Mouse (Mus musculus) MEL (cell line): ENCODE measurements around the gene Svs2. TPM values are rescaled to one million over a fixed set of nuclear protein-coding genes. Genes with fewer than 3 reads are reported as not detected.

ENCODE experiments used
- DNase-seq: peaks from one replicate; pipeline ENCODE4 v3.0.0; 2011; ENCODE audit warnings: low read depth, low spot score
- H3K27ac ChIP-seq: 2 replicates; pipeline ENCODE4 v1.5.1; 2012; ENCODE audit warnings: low read depth, mild to moderate bottlenecking, control low read depth, low read length, moderate library complexity; ENCODE audit not compliant: control insufficient read depth
- H3K27me3 ChIP-seq, 2 experiments: fragments of 150-350 bp in 1 of 2; sonication (generic) in 1 of 2; 2 replicates each; pipeline ENCODE4 v1.6.1; 2012; ENCODE audit warnings: low read length in 2 of 2, mild to moderate bottlenecking in 2 of 2, improper control_type of control experiment in 1 of 2, moderate library complexity in 1 of 2; ENCODE audit not compliant: insufficient read depth in 2 of 2, control insufficient read depth in 1 of 2
- H3K36me3 ChIP-seq, 2 experiments: 2 replicates each; pipeline ENCODE4 v1.6.1; 2012 to 2014; ENCODE audit warnings: low read length in 2 of 2, improper control_type of control experiment in 1 of 2, inconsistent platforms in 1 of 2, mild to moderate bottlenecking in 1 of 2; ENCODE audit not compliant: insufficient read depth in 2 of 2, control insufficient read depth in 1 of 2
- H3K4me1 ChIP-seq, 2 experiments: fragments of 150-350 bp in 1 of 2; sonication (generic) in 1 of 2; 2 replicates each; pipeline ENCODE4 v1.6.1; 2012; ENCODE audit warnings: low read length in 2 of 2, improper control_type of control experiment in 1 of 2, mild to moderate bottlenecking in 1 of 2; ENCODE audit not compliant: insufficient read depth in 2 of 2, control insufficient read depth in 1 of 2
- H3K4me3 ChIP-seq, 2 experiments: fragments of 150-350 bp in 1 of 2; sonication (generic) in 1 of 2; 2 replicates each; pipeline ENCODE4 v1.5.1; 2012; ENCODE audit warnings: low read depth in 2 of 2, low read length in 2 of 2, mild to moderate bottlenecking in 2 of 2, moderate library complexity in 2 of 2, control low read depth in 1 of 2, improper control_type of control experiment in 1 of 2; ENCODE audit not compliant: control insufficient read depth in 1 of 2, insufficient read depth in 1 of 2
- H3K79me2 ChIP-seq: 2 replicates; pipeline ENCODE4 v1.6.1; 2012; ENCODE audit warnings: mild to moderate bottlenecking, low read length, moderate library complexity; ENCODE audit not compliant: control insufficient read depth, poor library complexity, insufficient read depth
- H3K9ac ChIP-seq: 2 replicates; pipeline ENCODE4 v1.6.1; 2012; ENCODE audit warnings: low read depth, mild to moderate bottlenecking, control low read depth, low read length, moderate library complexity; ENCODE audit not compliant: control insufficient read depth, poor library complexity, severe bottlenecking
- H3K9me3 ChIP-seq: fragments of 150-350 bp; sonication (generic); replicated peaks from 2 replicates; pipeline ENCODE4 v1.6.1; 2012; ENCODE audit warnings: mild to moderate bottlenecking, low read length, improper control_type of control experiment, moderate library complexity; ENCODE audit not compliant: insufficient read depth
- BHLHE40 ChIP-seq: IDR thresholded peaks from 2 replicates; pipeline ENCODE4 v1.6.1; 2012; ENCODE audit warnings: low read depth, mild to moderate bottlenecking, inconsistent platforms, low read length, improper control_type of control experiment, borderline replicate concordance
- CHD2 ChIP-seq: IDR thresholded peaks from 2 replicates; pipeline ENCODE4 v1.6.1; 2011; ENCODE audit warnings: low read length, improper control_type of control experiment
- CTCF ChIP-seq, 3 experiments: IDR thresholded peaks in 2 of 3; conservative IDR thresholded peaks in 1 of 3; 2 replicates each; pipeline ENCODE4 v1.5.1; 2011 to 2012; ENCODE audit warnings: low read length in 3 of 3, low read depth in 2 of 3, mild to moderate bottlenecking in 2 of 3, improper control_type of control experiment in 1 of 3, inconsistent platforms in 1 of 3, mixed read lengths in 1 of 3, moderate library complexity in 1 of 3; ENCODE audit not compliant: control insufficient read depth in 1 of 3, insufficient read depth in 1 of 3, poor library complexity in 1 of 3, severe bottlenecking in 1 of 3
- E2F4 ChIP-seq: IDR thresholded peaks from 2 replicates; pipeline ENCODE4 v1.6.1; 2011; ENCODE audit warnings: low read depth, low read length, improper control_type of control experiment, borderline replicate concordance
- EP300 ChIP-seq, 2 experiments: IDR thresholded peaks; 2 replicates each; pipeline ENCODE4 v1.6.1; 2011; ENCODE audit warnings: improper control_type of control experiment in 2 of 2, low read length in 2 of 2, low read depth in 1 of 2, mild to moderate bottlenecking in 1 of 2
- GABPA ChIP-seq: IDR thresholded peaks from 2 replicates; pipeline ENCODE4 v1.6.1; 2012; ENCODE audit warnings: low read depth, mild to moderate bottlenecking, inconsistent platforms, low read length, improper control_type of control experiment, moderate library complexity
- JUND ChIP-seq: IDR thresholded peaks from 2 replicates; pipeline ENCODE4 v1.6.1; 2011; ENCODE audit warnings: low read depth, mild to moderate bottlenecking, improper control_type of control experiment, low read length
- KAT2A ChIP-seq: conservative IDR thresholded peaks from 2 replicates; pipeline ENCODE4 v1.6.1; 2012; ENCODE audit warnings: low read depth, low read length, improper control_type of control experiment, inconsistent platforms
- MAX ChIP-seq: IDR thresholded peaks from 2 replicates; pipeline ENCODE4 v1.6.1; 2011; ENCODE audit warnings: low read length, improper control_type of control experiment
- MAZ ChIP-seq: IDR thresholded peaks from 2 replicates; pipeline ENCODE4 v1.6.1; 2012; ENCODE audit warnings: low read depth, mild to moderate bottlenecking, inconsistent platforms, low read length, improper control_type of control experiment
- MEF2A ChIP-seq: IDR thresholded peaks from 2 replicates; pipeline ENCODE4 v1.6.1; 2014; ENCODE audit warnings: low read depth, mild to moderate bottlenecking, inconsistent platforms, low read length, improper control_type of control experiment; ENCODE audit not compliant: poor library complexity, insufficient replicate concordance, severe bottlenecking; ENCODE audit errors: extremely low read depth
- MXI1 ChIP-seq: IDR thresholded peaks from 2 replicates; pipeline ENCODE4 v1.6.1; 2011; ENCODE audit warnings: mild to moderate bottlenecking, low read depth, low read length, improper control_type of control experiment
- NELFE ChIP-seq: IDR thresholded peaks from 2 replicates; pipeline ENCODE4 v1.6.1; 2011; ENCODE audit warnings: low read depth, low read length, improper control_type of control experiment
- NRF1 ChIP-seq: IDR thresholded peaks from 2 replicates; pipeline ENCODE4 v1.6.1; 2014; ENCODE audit warnings: low read depth, mild to moderate bottlenecking, inconsistent platforms, low read length, improper control_type of control experiment, moderate library complexity; ENCODE audit not compliant: poor library complexity, insufficient read depth, severe bottlenecking
- POLR2A ChIP-seq, 2 experiments: IDR thresholded peaks; 2 replicates each; pipeline ENCODE4 v1.6.1; 2011 to 2012; ENCODE audit warnings: low read length in 2 of 2, mild to moderate bottlenecking in 2 of 2, control low read depth in 1 of 2, improper control_type of control experiment in 1 of 2, low read depth in 1 of 2, moderate library complexity in 1 of 2; ENCODE audit not compliant: control insufficient read depth in 1 of 2, insufficient read depth in 1 of 2, poor library complexity in 1 of 2
- POLR2AphosphoS2 ChIP-seq: IDR thresholded peaks from 2 replicates; pipeline ENCODE4 v1.6.1; 2011; ENCODE audit warnings: low read length, improper control_type of control experiment
- POLR2AphosphoS5 ChIP-seq: IDR thresholded peaks from 2 replicates; pipeline ENCODE4 v1.6.1; 2012; ENCODE audit warnings: low read depth, borderline replicate concordance, mild to moderate bottlenecking, inconsistent platforms, low read length, moderate library complexity, mixed read lengths
- SIN3A ChIP-seq: IDR thresholded peaks from 2 replicates; pipeline ENCODE4 v1.6.1; 2012; ENCODE audit warnings: low read length, improper control_type of control experiment, inconsistent platforms
- TCF12 ChIP-seq: IDR thresholded peaks from 2 replicates; pipeline ENCODE4 v1.6.1; 2014; ENCODE audit warnings: low read depth, mild to moderate bottlenecking, inconsistent platforms, low read length, improper control_type of control experiment, moderate library complexity
- UBTF ChIP-seq: IDR thresholded peaks from 2 replicates; pipeline ENCODE4 v1.6.1; 2012; ENCODE audit warnings: low read depth, mild to moderate bottlenecking, inconsistent platforms, low read length, improper control_type of control experiment, moderate library complexity, borderline replicate concordance; ENCODE audit not compliant: insufficient read depth
- USF1 ChIP-seq: IDR thresholded peaks from 2 replicates; pipeline ENCODE4 v1.6.1; 2014; ENCODE audit warnings: low read depth, mild to moderate bottlenecking, inconsistent platforms, low read length, improper control_type of control experiment, moderate library complexity
- USF2 ChIP-seq, 2 experiments: IDR thresholded peaks; 2 replicates each; pipeline ENCODE4 v1.6.1; 2011 to 2012; ENCODE audit warnings: improper control_type of control experiment in 2 of 2, low read length in 2 of 2, borderline replicate concordance in 1 of 2, inconsistent platforms in 1 of 2, low read depth in 1 of 2, mild to moderate bottlenecking in 1 of 2; ENCODE audit not compliant: insufficient read depth in 1 of 2
- ZC3H11A ChIP-seq: IDR thresholded peaks from 2 replicates; pipeline ENCODE4 v1.6.1; 2012; ENCODE audit warnings: low read depth, mild to moderate bottlenecking, inconsistent platforms, low read length, improper control_type of control experiment
- ZKSCAN1 ChIP-seq: IDR thresholded peaks from 2 replicates; pipeline ENCODE4 v1.6.1; 2012; ENCODE audit warnings: low read depth, mild to moderate bottlenecking, inconsistent platforms, low read length, improper control_type of control experiment, moderate library complexity
- ZMIZ1 ChIP-seq: IDR thresholded peaks from 2 replicates; pipeline ENCODE4 v1.6.1; 2012; ENCODE audit warnings: low read depth, mild to moderate bottlenecking, inconsistent platforms, low read length, improper control_type of control experiment, moderate library complexity
- polyA plus RNA-seq, 2 experiments: library from polyadenylated mRNA; stranded (reverse) in 1 of 2; unstranded in 1 of 2; fragments of >175 nt in 1 of 2; fragments of >200 nt in 1 of 2; gene quantifications; 2 replicates each; pipeline versions ENCODE4 v1.2.1 to v1.2.4; 2012; ENCODE audit warnings: low replicate concordance in 2 of 2, low read depth in 1 of 2; ENCODE audit not compliant: insufficient read length in 2 of 2, insufficient read depth in 1 of 2, missing spikeins in 1 of 2
- total RNA-seq: library from RNA; depleted of rRNA; stranded (reverse); fragments of 300-350 nt; gene quantifications from 2 replicates; pipeline ENCODE4 v1.2.3, GENCODE M21; 2012

Svs2 gene
- total and polyA plus RNA-seq, 3 experiments: not detected

GRCm38 (mm10) chr2:164194959-164195630, 43.2 kb downstream of the Svs2 start:
- H3K79me2 ChIP-seq: no peaks in the 10 kb centered on the region
- H3K9me3 ChIP-seq: no peaks in the 10 kb centered on the region
- H3K27ac ChIP-seq: no peak overlapping the region
- TF ChIP-seq NELFE (no peak), CTCF (IDR thresholded peaks at IDR 0.05 in 2 of 3, conservative IDR thresholded peaks at IDR 0.05 in 1 of 3; ENCODE audit: control insufficient read depth in 1 of 3, insufficient read depth in 1 of 3, low read depth in 2 of 3, low read length in 3 of 3, poor library complexity in 1 of 3, severe bottlenecking in 1 of 3) (no peak), POLR2A (IDR thresholded peaks at IDR 0.05; ENCODE audit: control insufficient read depth in 1 of 2, insufficient read depth in 1 of 2, low read depth in 1 of 2, low read length in 2 of 2, poor library complexity in 1 of 2) (no peak), MXI1 (no peak), ZC3H11A (no peak), BHLHE40 (no peak), MAZ (no peak), JUND (no peak), UBTF (no peak), CHD2 (no peak), SIN3A (no peak), ZMIZ1 (no peak), E2F4 (no peak)
- H3K27me3 ChIP-seq: peaks cover 8 to 13% of the 10 kb centered on the region in 2 experiments
- DNase-seq: no peak
- no peak overlapping the region for H3K4me3 ChIP-seq
- H3K36me3 ChIP-seq: no peaks in the 10 kb centered on the region
- no peaks in the 10 kb centered on the region for H3K4me1 ChIP-seq
- no peak overlapping the region for H3K9ac ChIP-seq

GRCm38 (mm10) chr2:164192279-164192678, 46.0 kb downstream of the Svs2 start:
- peaks cover 7 to 13% of the 10 kb centered on the region in 2 experiments for H3K27me3 ChIP-seq
- H3K27ac ChIP-seq: no peak overlapping the region
- no peak overlapping the region for H3K4me3 ChIP-seq
- H3K9ac ChIP-seq: no peak overlapping the region
- no peaks in the 10 kb centered on the region for H3K9me3 ChIP-seq
- no peaks in the 10 kb centered on the region for H3K36me3 ChIP-seq
- no peak for TF ChIP-seq BHLHE40
- TF ChIP-seq UBTF: no peak
- no peak for TF ChIP-seq MAX
- TF ChIP-seq POLR2AphosphoS2: no peak
- TF ChIP-seq USF2 (IDR thresholded peaks at IDR 0.05; ENCODE audit: borderline replicate concordance in 1 of 2, insufficient read depth in 1 of 2, low read depth in 1 of 2, low read length in 2 of 2): no peak
- TF ChIP-seq USF1: no peak
- TF ChIP-seq CTCF (IDR thresholded peaks at IDR 0.05 in 2 of 3, conservative IDR thresholded peaks at IDR 0.05 in 1 of 3; ENCODE audit: control insufficient read depth in 1 of 3, insufficient read depth in 1 of 3, low read depth in 2 of 3, low read length in 3 of 3, poor library complexity in 1 of 3, severe bottlenecking in 1 of 3): no peak
- no peak for TF ChIP-seq MEF2A
- TF ChIP-seq KAT2A: no peak
- no peak for TF ChIP-seq POLR2AphosphoS5
- no peak for TF ChIP-seq JUND
- TF ChIP-seq TCF12: no peak
- no peak for TF ChIP-seq EP300 (IDR thresholded peaks at IDR 0.05; ENCODE audit: low read depth in 1 of 2, low read length in 2 of 2)
- no peak for TF ChIP-seq SIN3A
- TF ChIP-seq GABPA: no peak
- no peak for TF ChIP-seq E2F4
- no peak for TF ChIP-seq ZKSCAN1
- TF ChIP-seq NRF1: no peak
- no peak for DNase-seq
- no peaks in the 10 kb centered on the region for H3K4me1 ChIP-seq
- H3K79me2 ChIP-seq: no peaks in the 10 kb centered on the region
